Mouse (Mus musculus) G1E-ER4 (cell line): ENCODE measurements around the gene Esm1. TPM values are rescaled to one million over a fixed set of nuclear protein-coding genes. Genes with fewer than 3 reads are reported as not detected.

Source experiments
- GATA1 ChIP-seq: IDR thresholded peaks from one replicate; pipeline ENCODE4 v1.8.0; 2012; ENCODE audit warnings: low read length, inconsistent platforms
- polyA plus RNA-seq: library from polyadenylated mRNA; stranded (reverse); fragments of >175 nt; gene quantifications from 2 replicates; pipeline ENCODE4 v1.2.3, GENCODE M21; 2012

The Esm1 gene
- polyA plus RNA-seq, 1 experiment, result not detected

- no peak for TF ChIP-seq GATA1
Measured at GRCm38 (mm10) chr13:113212401-113212800, 2.9 kb downstream of the Esm1 start.

- no peak for TF ChIP-seq GATA1
Measured at GRCm38 (mm10) chr13:113213865-113214264, 4.4 kb downstream of the Esm1 start.

- TF ChIP-seq GATA1, result no peak
Measured at GRCm38 (mm10) chr13:113221851-113222250, 12.4 kb downstream of the Esm1 start.

- TF ChIP-seq GATA1, result no peak
Measured at GRCm38 (mm10) chr13:113224105-113224504, 14.6 kb downstream of the Esm1 start.

- no peak for TF ChIP-seq GATA1
Measured at GRCm38 (mm10) chr13:113225811-113226210, 16.4 kb downstream of the Esm1 start, which contains the start of gene Gzmk. TSS of gene Gzmk (minus strand) at chr13:113225908.

GRCm38 (mm10) chr13:113227076-113227475, 17.6 kb downstream of the Esm1 start:
- TF ChIP-seq GATA1, result no peak

- no peak for TF ChIP-seq GATA1
Measured at GRCm38 (mm10) chr13:113227666-113228463, 18.4 kb downstream of the Esm1 start.

GRCm38 (mm10) chr13:113242129-113242528, 32.7 kb downstream of the Esm1 start:
- no peak for TF ChIP-seq GATA1

GRCm38 (mm10) chr13:113245025-113245424, 35.6 kb downstream of the Esm1 start:
- no peak for TF ChIP-seq GATA1

GRCm38 (mm10) chr13:113256766-113257165, 47.3 kb downstream of the Esm1 start:
- no peak for TF ChIP-seq GATA1

GRCm38 (mm10) chr13:113257190-113257589, 47.7 kb downstream of the Esm1 start:
- TF ChIP-seq GATA1, result no peak

GRCm38 (mm10) chr13:113259237-113259636, 49.8 kb downstream of the Esm1 start:
- TF ChIP-seq GATA1, result no peak

GRCm38 (mm10) chr13:113262822-113263221, 53.4 kb downstream of the Esm1 start:
- TF ChIP-seq GATA1, result no peak

- TF ChIP-seq GATA1, result no peak
Measured at GRCm38 (mm10) chr13:113265257-113265656, 55.8 kb downstream of the Esm1 start.

GRCm38 (mm10) chr13:113266495-113266951, 57.1 kb downstream of the Esm1 start:
- no peak for TF ChIP-seq GATA1

- TF ChIP-seq GATA1, result no peak
Measured at GRCm38 (mm10) chr13:113267204-113267603, 57.7 kb downstream of the Esm1 start.

Other genes with a start within 250 kb of the Esm1 start
- gene Ccno, start 221.9 kb upstream of the Esm1 start, polyA plus RNA-seq, result not detected in 2 replicates
- not detected in 2 replicates for gene Mcidas, start 215.8 kb upstream of the Esm1 start, polyA plus RNA-seq
- gene Cdc20b, start 174.5 kb upstream of the Esm1 start, polyA plus RNA-seq, result not detected in 2 replicates
- gene Gpx8, start 163.2 kb upstream of the Esm1 start, polyA plus RNA-seq, result not detected in 2 replicates
- gene Gzma, start 108.7 kb upstream of the Esm1 start, polyA plus RNA-seq, result not detected in 2 replicates
- not detected in 2 replicates for gene Gzmk, start 16.2 kb downstream of the Esm1 start, polyA plus RNA-seq
- not detected in 2 replicates for gene BC067074, start 83.5 kb downstream of the Esm1 start, polyA plus RNA-seq